Mouse (Mus musculus) testis, adult 2 months (tissue): ENCODE measurements around the gene Atp2b2.

Source experiments
- CTCF ChIP-seq: fragments of 200-500 bp; IDR thresholded peaks from 2 replicates; pipeline ENCODE4 v1.5.1; 2012; ENCODE audit warnings: low read depth, mild to moderate bottlenecking, inconsistent platforms, low read length, moderate library complexity; ENCODE audit not compliant: control insufficient read depth, insufficient read depth, insufficient replicate concordance
- POLR2A ChIP-seq: fragments of 200-500 bp; IDR thresholded peaks from 2 replicates; pipeline ENCODE4 v1.6.1; 2012; ENCODE audit warnings: low read depth, mild to moderate bottlenecking, inconsistent platforms, low read length, moderate library complexity; ENCODE audit not compliant: control insufficient read depth

DNA sequence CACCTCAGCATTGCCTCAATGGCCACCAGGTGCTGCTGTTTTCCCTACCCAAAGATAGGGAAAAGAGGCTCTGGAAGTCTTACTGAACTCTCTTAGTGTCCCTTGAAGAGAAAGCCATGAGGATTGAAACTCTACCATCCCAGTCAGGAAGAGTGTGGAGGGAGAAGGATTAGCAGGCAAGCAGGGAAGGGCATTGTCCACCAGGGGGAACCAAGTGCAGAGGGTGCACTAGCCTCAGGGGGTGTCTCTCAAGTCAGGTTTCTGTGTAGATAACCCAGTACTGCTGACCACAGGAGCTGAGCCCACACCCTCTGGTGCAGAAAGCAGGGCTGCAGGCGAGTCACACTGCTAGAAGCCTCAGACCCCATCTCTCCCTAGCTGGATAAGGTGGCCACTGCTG lies 203.9 kb downstream of the Atp2b2 start:
- TF ChIP-seq CTCF, result peak; percentile 19; the same call in 1 of the 2 replicates
- no peak for TF ChIP-seq POLR2A
